Mouse (Mus musculus) MEL (cell line): ENCODE measurements at regions not wholly inside any gene's neighbourhood (a gene's known extent, or its start where the extent isn't known, plus 50 kb on each side); places are given as distances from the start of the nearest gene placed in this dataset.

Experiments used
- DNase-seq: peaks from one replicate; pipeline ENCODE4 v3.0.0; 2011; ENCODE audit warnings: low read depth, low spot score
- H3K27ac ChIP-seq: 2 replicates; pipeline ENCODE4 v1.5.1; 2012; ENCODE audit warnings: low read depth, mild to moderate bottlenecking, control low read depth, low read length, moderate library complexity; ENCODE audit not compliant: control insufficient read depth
- H3K27me3 ChIP-seq, 2 experiments: fragments of 150-350 bp in 1 of 2; sonication (generic) in 1 of 2; 2 replicates each; pipeline ENCODE4 v1.6.1; 2012; ENCODE audit warnings: low read length in 2 of 2, mild to moderate bottlenecking in 2 of 2, improper control_type of control experiment in 1 of 2, moderate library complexity in 1 of 2; ENCODE audit not compliant: insufficient read depth in 2 of 2, control insufficient read depth in 1 of 2
- H3K36me3 ChIP-seq, 2 experiments: 2 replicates each; pipeline ENCODE4 v1.6.1; 2012 to 2014; ENCODE audit warnings: low read length in 2 of 2, improper control_type of control experiment in 1 of 2, inconsistent platforms in 1 of 2, mild to moderate bottlenecking in 1 of 2; ENCODE audit not compliant: insufficient read depth in 2 of 2, control insufficient read depth in 1 of 2
- H3K4me1 ChIP-seq, 2 experiments: fragments of 150-350 bp in 1 of 2; sonication (generic) in 1 of 2; 2 replicates each; pipeline ENCODE4 v1.6.1; 2012; ENCODE audit warnings: low read length in 2 of 2, improper control_type of control experiment in 1 of 2, mild to moderate bottlenecking in 1 of 2; ENCODE audit not compliant: insufficient read depth in 2 of 2, control insufficient read depth in 1 of 2
- H3K4me3 ChIP-seq, 2 experiments: fragments of 150-350 bp in 1 of 2; sonication (generic) in 1 of 2; 2 replicates each; pipeline ENCODE4 v1.5.1; 2012; ENCODE audit warnings: low read depth in 2 of 2, low read length in 2 of 2, mild to moderate bottlenecking in 2 of 2, moderate library complexity in 2 of 2, control low read depth in 1 of 2, improper control_type of control experiment in 1 of 2; ENCODE audit not compliant: control insufficient read depth in 1 of 2, insufficient read depth in 1 of 2
- H3K79me2 ChIP-seq: 2 replicates; pipeline ENCODE4 v1.6.1; 2012; ENCODE audit warnings: mild to moderate bottlenecking, low read length, moderate library complexity; ENCODE audit not compliant: control insufficient read depth, poor library complexity, insufficient read depth
- H3K9ac ChIP-seq: 2 replicates; pipeline ENCODE4 v1.6.1; 2012; ENCODE audit warnings: low read depth, mild to moderate bottlenecking, control low read depth, low read length, moderate library complexity; ENCODE audit not compliant: control insufficient read depth, poor library complexity, severe bottlenecking
- H3K9me3 ChIP-seq: fragments of 150-350 bp; sonication (generic); replicated peaks from 2 replicates; pipeline ENCODE4 v1.6.1; 2012; ENCODE audit warnings: mild to moderate bottlenecking, low read length, improper control_type of control experiment, moderate library complexity; ENCODE audit not compliant: insufficient read depth
- BHLHE40 ChIP-seq: IDR thresholded peaks from 2 replicates; pipeline ENCODE4 v1.6.1; 2012; ENCODE audit warnings: low read depth, mild to moderate bottlenecking, inconsistent platforms, low read length, improper control_type of control experiment, borderline replicate concordance
- CTCF ChIP-seq, 3 experiments: IDR thresholded peaks in 2 of 3; conservative IDR thresholded peaks in 1 of 3; 2 replicates each; pipeline ENCODE4 v1.5.1; 2011 to 2012; ENCODE audit warnings: low read length in 3 of 3, low read depth in 2 of 3, mild to moderate bottlenecking in 2 of 3, improper control_type of control experiment in 1 of 3, inconsistent platforms in 1 of 3, mixed read lengths in 1 of 3, moderate library complexity in 1 of 3; ENCODE audit not compliant: control insufficient read depth in 1 of 3, insufficient read depth in 1 of 3, poor library complexity in 1 of 3, severe bottlenecking in 1 of 3
- ELF1 ChIP-seq: IDR thresholded peaks from 2 replicates; pipeline ENCODE4 v1.6.1; 2014; ENCODE audit warnings: low read depth, mild to moderate bottlenecking, inconsistent platforms, low read length, improper control_type of control experiment, moderate library complexity
- EP300 ChIP-seq, 2 experiments: IDR thresholded peaks; 2 replicates each; pipeline ENCODE4 v1.6.1; 2011; ENCODE audit warnings: improper control_type of control experiment in 2 of 2, low read length in 2 of 2, low read depth in 1 of 2, mild to moderate bottlenecking in 1 of 2
- ETS1 ChIP-seq: IDR thresholded peaks from 2 replicates; pipeline ENCODE4 v1.6.1; 2012; ENCODE audit warnings: low read depth, mild to moderate bottlenecking, inconsistent platforms, low read length, improper control_type of control experiment, moderate library complexity
- GABPA ChIP-seq: IDR thresholded peaks from 2 replicates; pipeline ENCODE4 v1.6.1; 2012; ENCODE audit warnings: low read depth, mild to moderate bottlenecking, inconsistent platforms, low read length, improper control_type of control experiment, moderate library complexity
- MAFK ChIP-seq: IDR thresholded peaks from 2 replicates; pipeline ENCODE4 v1.6.1; 2011; ENCODE audit warnings: low read depth, mild to moderate bottlenecking, low read length, improper control_type of control experiment, borderline replicate concordance
- MAX ChIP-seq: IDR thresholded peaks from 2 replicates; pipeline ENCODE4 v1.6.1; 2011; ENCODE audit warnings: low read length, improper control_type of control experiment
- MAZ ChIP-seq: IDR thresholded peaks from 2 replicates; pipeline ENCODE4 v1.6.1; 2012; ENCODE audit warnings: low read depth, mild to moderate bottlenecking, inconsistent platforms, low read length, improper control_type of control experiment
- MXI1 ChIP-seq: IDR thresholded peaks from 2 replicates; pipeline ENCODE4 v1.6.1; 2011; ENCODE audit warnings: mild to moderate bottlenecking, low read depth, low read length, improper control_type of control experiment
- POLR2A ChIP-seq, 2 experiments: IDR thresholded peaks; 2 replicates each; pipeline ENCODE4 v1.6.1; 2011 to 2012; ENCODE audit warnings: low read length in 2 of 2, mild to moderate bottlenecking in 2 of 2, control low read depth in 1 of 2, improper control_type of control experiment in 1 of 2, low read depth in 1 of 2, moderate library complexity in 1 of 2; ENCODE audit not compliant: control insufficient read depth in 1 of 2, insufficient read depth in 1 of 2, poor library complexity in 1 of 2
- POLR2AphosphoS2 ChIP-seq: IDR thresholded peaks from 2 replicates; pipeline ENCODE4 v1.6.1; 2011; ENCODE audit warnings: low read length, improper control_type of control experiment
- POLR2AphosphoS5 ChIP-seq: IDR thresholded peaks from 2 replicates; pipeline ENCODE4 v1.6.1; 2012; ENCODE audit warnings: low read depth, borderline replicate concordance, mild to moderate bottlenecking, inconsistent platforms, low read length, moderate library complexity, mixed read lengths
- SIN3A ChIP-seq: IDR thresholded peaks from 2 replicates; pipeline ENCODE4 v1.6.1; 2012; ENCODE audit warnings: low read length, improper control_type of control experiment, inconsistent platforms
- TAL1 ChIP-seq: IDR thresholded peaks from 2 replicates; pipeline ENCODE4 v1.6.1; 2012; ENCODE audit warnings: mild to moderate bottlenecking, inconsistent platforms, low read length, moderate library complexity, mixed read lengths
- TBP ChIP-seq: IDR thresholded peaks from 2 replicates; pipeline ENCODE4 v1.8.0; 2011; ENCODE audit warnings: low read depth, low read length, improper control_type of control experiment
- UBTF ChIP-seq: IDR thresholded peaks from 2 replicates; pipeline ENCODE4 v1.6.1; 2012; ENCODE audit warnings: low read depth, mild to moderate bottlenecking, inconsistent platforms, low read length, improper control_type of control experiment, moderate library complexity, borderline replicate concordance; ENCODE audit not compliant: insufficient read depth
- USF1 ChIP-seq: IDR thresholded peaks from 2 replicates; pipeline ENCODE4 v1.6.1; 2014; ENCODE audit warnings: low read depth, mild to moderate bottlenecking, inconsistent platforms, low read length, improper control_type of control experiment, moderate library complexity
- ZC3H11A ChIP-seq: IDR thresholded peaks from 2 replicates; pipeline ENCODE4 v1.6.1; 2012; ENCODE audit warnings: low read depth, mild to moderate bottlenecking, inconsistent platforms, low read length, improper control_type of control experiment
- ZKSCAN1 ChIP-seq: IDR thresholded peaks from 2 replicates; pipeline ENCODE4 v1.6.1; 2012; ENCODE audit warnings: low read depth, mild to moderate bottlenecking, inconsistent platforms, low read length, improper control_type of control experiment, moderate library complexity

DNA sequence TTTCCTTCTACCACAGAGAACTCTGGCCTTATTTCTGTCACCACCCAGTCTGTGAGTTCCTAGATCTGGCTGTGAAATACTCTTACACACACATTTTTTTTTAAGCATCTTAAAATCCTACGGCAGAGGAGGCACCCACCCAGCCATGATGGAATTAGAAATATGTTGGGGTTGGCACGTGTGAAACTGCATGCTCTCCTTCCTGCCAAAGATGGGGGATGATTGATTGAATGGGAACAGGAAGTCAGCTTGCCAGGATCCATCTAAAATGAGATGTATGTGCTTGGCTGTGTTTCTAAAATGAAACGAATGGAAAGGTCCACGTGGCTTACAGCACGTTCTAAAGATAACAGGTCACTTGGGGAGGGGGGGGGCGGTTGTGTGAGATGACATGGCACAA, 324.9 kb downstream of the Prdm2 start:
- H3K4me3 ChIP-seq = no peak overlapping the region
- no peaks in the 10 kb centered on the region for H3K9me3 ChIP-seq
- no peaks in the 10 kb centered on the region for H3K4me1 ChIP-seq
- no peak for DNase-seq
- H3K27ac ChIP-seq = no peak overlapping the region
- no peaks in the 10 kb centered on the region for H3K36me3 ChIP-seq
- no peak for TF ChIP-seq POLR2AphosphoS2
- TF ChIP-seq ETS1 = no peak
- TF ChIP-seq TBP = no peak
- no peak for TF ChIP-seq USF1
- TF ChIP-seq ZKSCAN1 = no peak
- TF ChIP-seq MXI1 = no peak
- TF ChIP-seq BHLHE40 = no peak
- no peak for TF ChIP-seq GABPA
- TF ChIP-seq POLR2AphosphoS5 = no peak
- no peak for TF ChIP-seq ELF1
- TF ChIP-seq MAZ = no peak
- no peak for TF ChIP-seq CTCF (IDR thresholded peaks at IDR 0.05 in 2 of 3, conservative IDR thresholded peaks at IDR 0.05 in 1 of 3; ENCODE audit: control insufficient read depth in 1 of 3, insufficient read depth in 1 of 3, low read depth in 2 of 3, low read length in 3 of 3, poor library complexity in 1 of 3, severe bottlenecking in 1 of 3)
- no peak for TF ChIP-seq SIN3A
- TF ChIP-seq MAX = no peak
- TF ChIP-seq POLR2A (IDR thresholded peaks at IDR 0.05; ENCODE audit: control insufficient read depth in 1 of 2, insufficient read depth in 1 of 2, low read depth in 1 of 2, low read length in 2 of 2, poor library complexity in 1 of 2) = no peak
- no peak for TF ChIP-seq MAFK
- no peak for TF ChIP-seq TAL1
- no peak for TF ChIP-seq UBTF
- no peak for TF ChIP-seq EP300 (IDR thresholded peaks at IDR 0.05; ENCODE audit: low read depth in 1 of 2, low read length in 2 of 2)
- no peaks in the 10 kb centered on the region for H3K79me2 ChIP-seq
- no peaks in the 10 kb centered on the region for H3K27me3 ChIP-seq
- no peak overlapping the region for H3K9ac ChIP-seq

GRCm38 (mm10) chr4:142880323-142880759, 332.5 kb downstream of the Prdm2 start:
- Histone ChIP-seq H3K27me3 (no peaks in the 10 kb centered on the region), H3K9me3 (no peaks in the 10 kb centered on the region), H3K36me3 (no peaks in the 10 kb centered on the region), H3K9ac (no peak overlapping the region), H3K27ac (no peak overlapping the region), H3K4me1 (no peaks in the 10 kb centered on the region), H3K4me3 (no peak overlapping the region), H3K79me2 (no peaks in the 10 kb centered on the region)
- TF ChIP-seq CTCF (IDR thresholded peaks at IDR 0.05 in 2 of 3, conservative IDR thresholded peaks at IDR 0.05 in 1 of 3; ENCODE audit: control insufficient read depth in 1 of 3, insufficient read depth in 1 of 3, low read depth in 2 of 3, low read length in 3 of 3, poor library complexity in 1 of 3, severe bottlenecking in 1 of 3) = 0 out of 6 replicates have a peak, but pooled peaks of 1 of the 3 experiments have one; percentile 11
- no peak for TF ChIP-seq USF1
- TF ChIP-seq ZC3H11A = no peak
- DNase-seq = no peak
